Mouse (Mus musculus) bone marrow macrophage, adult 2 months (primary cell): ENCODE data around the gene Cenpm. TPM values are rescaled to one million over a fixed set of nuclear protein-coding genes. Genes with fewer than 3 reads are reported as not detected.

Source experiments
- H3K27ac ChIP-seq: 2 replicates; pipeline ENCODE4 v1.5.1; 2012; ENCODE audit warnings: low read depth, low read length; ENCODE audit not compliant: insufficient read depth
- H3K4me1 ChIP-seq: 2 replicates; pipeline ENCODE4 v1.6.1; 2012; ENCODE audit warnings: low read length; ENCODE audit not compliant: control insufficient read depth, insufficient read depth
- H3K4me3 ChIP-seq: 2 replicates; pipeline ENCODE4 v1.5.1; 2012; ENCODE audit warnings: mild to moderate bottlenecking, low read length, moderate library complexity; ENCODE audit not compliant: insufficient read depth
- CTCF ChIP-seq: IDR thresholded peaks from 2 replicates; pipeline ENCODE4 v1.5.1; 2012; ENCODE audit warnings: low read depth, mild to moderate bottlenecking, low read length, moderate library complexity
- POLR2A ChIP-seq: IDR thresholded peaks from 2 replicates; pipeline ENCODE4 v1.6.1; 2012; ENCODE audit warnings: mild to moderate bottlenecking, low read depth, low read length, borderline replicate concordance
- polyA plus RNA-seq: library from polyadenylated mRNA; stranded (reverse); fragments of >200 nt; gene quantifications from 2 replicates; pipeline ENCODE4 v1.2.4, GENCODE M21; 2012; ENCODE audit not compliant: missing spikeins, insufficient read depth, insufficient read length

Cenpm gene
- polyA plus RNA-seq, 1 experiment, result 10.2 TPM

DNA sequence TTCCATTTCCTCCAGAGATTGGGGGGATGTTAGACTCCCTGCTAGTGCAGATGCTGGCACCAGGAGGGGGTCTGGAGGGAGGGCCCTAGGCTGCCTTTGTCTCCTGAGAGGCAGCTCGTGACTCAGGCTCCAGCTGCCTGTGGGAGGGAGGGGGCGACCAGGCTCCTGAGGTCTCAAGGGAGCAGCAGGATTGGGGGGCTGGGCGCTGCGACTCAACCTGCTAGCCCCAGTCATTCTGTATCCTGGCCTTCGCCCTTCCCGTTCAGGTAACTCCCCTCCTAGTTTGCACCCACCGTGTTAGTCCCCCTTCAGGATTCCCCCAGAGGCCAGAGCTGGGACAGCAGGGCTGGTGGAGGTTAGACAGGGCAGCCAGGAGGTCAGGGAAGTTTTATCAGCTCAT is 27.5 kb downstream of the Cenpm start:
- Histone ChIP-seq H3K4me1 (peaks cover 10% of the 10 kb centered on the region), H3K27ac (no peak overlapping the region), H3K4me3 (no peak overlapping the region)
- TF ChIP-seq POLR2A, result no peak
- no peak for TF ChIP-seq CTCF

DNA sequence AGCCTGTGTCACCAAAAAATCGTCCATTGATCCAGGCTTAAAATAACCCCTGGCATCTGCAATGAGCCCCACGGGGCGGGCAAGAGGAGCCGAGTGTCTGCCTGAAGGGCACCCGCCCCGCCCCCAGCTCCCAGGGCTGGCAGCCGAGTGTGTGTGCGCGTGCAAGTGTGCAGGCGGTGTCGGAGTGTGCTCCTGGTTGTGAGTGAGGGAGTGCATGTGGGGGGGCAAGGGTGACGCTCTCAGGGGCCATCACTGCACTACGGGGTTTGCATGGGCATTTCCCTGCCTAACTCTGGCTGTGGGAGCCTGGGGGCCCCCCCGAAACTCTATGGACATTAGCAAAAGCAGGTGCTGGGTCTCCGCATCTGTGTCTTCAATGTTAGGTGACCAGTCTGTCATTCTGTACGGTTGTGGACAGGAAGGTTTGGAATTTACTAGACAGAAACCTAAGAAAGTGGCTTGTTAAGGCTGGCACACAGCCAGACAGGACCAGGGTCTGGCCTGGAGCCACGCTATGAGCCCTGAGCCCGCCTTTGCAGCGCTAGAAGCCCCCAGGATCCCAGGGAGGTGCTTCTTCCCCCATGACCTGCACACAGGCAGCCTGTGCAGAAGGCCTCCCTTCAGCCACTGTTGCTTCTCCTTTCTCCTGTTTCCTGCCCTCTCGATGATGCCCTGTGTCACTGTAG is 28.3 kb downstream of the Cenpm start:
- H3K4me1 ChIP-seq, result peaks cover 10% of the 10 kb centered on the region
- no peak overlapping the region for H3K27ac ChIP-seq
- H3K4me3 ChIP-seq, result no peak overlapping the region
- TF ChIP-seq POLR2A, result no peak

DNA sequence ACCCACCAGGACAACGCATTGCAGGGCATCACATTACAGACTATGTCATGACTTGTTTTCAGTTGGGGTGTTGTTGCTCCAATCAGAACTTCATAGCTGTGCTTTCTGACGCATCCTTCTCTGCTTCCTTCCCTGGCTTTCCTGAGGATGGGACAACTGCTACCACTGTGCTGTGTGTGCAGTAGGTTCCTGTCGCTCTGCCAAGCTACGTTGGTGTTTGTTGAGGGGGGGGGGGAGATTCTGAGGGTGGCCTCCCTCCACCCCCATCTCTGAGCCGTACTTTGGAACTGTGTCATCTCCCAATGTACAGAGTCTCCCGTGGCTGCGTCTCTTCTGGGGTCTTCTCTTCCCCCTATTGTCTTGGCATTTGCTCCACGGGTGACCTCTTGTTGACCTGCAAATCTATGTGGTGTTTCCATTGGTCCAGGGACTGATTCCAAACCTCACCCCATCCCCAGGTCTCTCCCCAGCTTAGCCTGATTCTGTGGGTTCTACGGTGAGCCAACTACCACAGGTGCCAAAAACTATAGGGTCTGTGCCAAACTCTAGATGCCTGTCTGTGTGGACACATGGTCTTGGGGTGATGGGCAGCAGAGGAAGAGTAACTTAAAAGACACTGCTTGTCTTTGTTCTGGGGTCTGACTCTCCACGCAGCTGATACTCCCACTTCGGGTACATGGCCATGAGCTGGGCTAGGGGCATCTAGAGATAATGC is 29.1 kb downstream of the Cenpm start:
- Histone ChIP-seq H3K4me3 (no peak overlapping the region), H3K4me1 (peaks cover 10% of the 10 kb centered on the region), H3K27ac (no peak overlapping the region)
- no peak for TF ChIP-seq POLR2A
- TF ChIP-seq CTCF, result no peak

DNA sequence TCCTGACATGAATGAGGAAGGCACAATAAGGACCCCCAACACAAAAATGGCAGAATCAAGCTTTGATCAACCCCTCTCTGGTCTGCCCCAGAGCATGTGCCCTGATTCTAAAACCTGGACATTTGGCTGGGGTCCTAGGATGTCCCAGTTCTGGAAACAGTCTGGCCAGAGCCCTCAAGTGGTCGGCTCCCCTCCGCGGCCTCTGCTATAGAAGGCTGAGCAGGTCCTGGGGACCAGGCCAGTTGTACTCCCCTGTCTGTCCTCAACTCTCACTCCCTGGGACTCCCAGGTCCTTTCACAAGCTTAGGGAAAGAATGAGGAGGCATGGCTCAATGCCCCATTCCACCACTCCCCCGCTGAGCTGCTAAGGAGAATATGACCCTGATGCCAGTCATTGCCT is 31.3 kb downstream of the Cenpm start:
- H3K4me3 ChIP-seq, result no peak overlapping the region
- TF ChIP-seq CTCF, result no peak
- TF ChIP-seq POLR2A, result no peak
- H3K27ac ChIP-seq, result no peak overlapping the region
- H3K4me1 ChIP-seq, result no peaks in the 10 kb centered on the region

DNA sequence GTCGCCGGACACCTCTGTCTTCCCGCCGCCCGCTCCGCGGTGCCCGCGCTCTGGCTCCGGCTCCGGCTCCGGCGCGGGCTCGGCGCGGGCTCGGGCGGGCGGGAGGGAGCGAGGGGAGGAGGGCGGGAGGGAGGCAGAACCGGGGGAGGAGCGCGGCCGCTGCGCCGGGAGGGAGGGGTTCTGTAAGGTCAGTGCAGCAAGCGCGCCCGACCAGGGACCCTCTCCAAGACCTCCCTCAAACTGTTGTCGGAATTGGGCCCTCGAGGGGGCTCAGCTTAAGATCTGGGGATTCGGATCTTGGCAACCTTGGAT is 31.8 kb downstream of the Cenpm start, which contains the start of gene Shisa8:
Shisa8 (minus strand) TSS at position 64 of the 312 bp plus-strand sequence.
- TF ChIP-seq POLR2A (no peak), CTCF (no peak)
- H3K4me1 ChIP-seq, result no peaks in the 10 kb centered on the region
- no peak within 1 kb of the TSS for H3K27ac ChIP-seq
- H3K4me3 ChIP-seq, result peak within 1 kb of the TSS; percentile 26

DNA sequence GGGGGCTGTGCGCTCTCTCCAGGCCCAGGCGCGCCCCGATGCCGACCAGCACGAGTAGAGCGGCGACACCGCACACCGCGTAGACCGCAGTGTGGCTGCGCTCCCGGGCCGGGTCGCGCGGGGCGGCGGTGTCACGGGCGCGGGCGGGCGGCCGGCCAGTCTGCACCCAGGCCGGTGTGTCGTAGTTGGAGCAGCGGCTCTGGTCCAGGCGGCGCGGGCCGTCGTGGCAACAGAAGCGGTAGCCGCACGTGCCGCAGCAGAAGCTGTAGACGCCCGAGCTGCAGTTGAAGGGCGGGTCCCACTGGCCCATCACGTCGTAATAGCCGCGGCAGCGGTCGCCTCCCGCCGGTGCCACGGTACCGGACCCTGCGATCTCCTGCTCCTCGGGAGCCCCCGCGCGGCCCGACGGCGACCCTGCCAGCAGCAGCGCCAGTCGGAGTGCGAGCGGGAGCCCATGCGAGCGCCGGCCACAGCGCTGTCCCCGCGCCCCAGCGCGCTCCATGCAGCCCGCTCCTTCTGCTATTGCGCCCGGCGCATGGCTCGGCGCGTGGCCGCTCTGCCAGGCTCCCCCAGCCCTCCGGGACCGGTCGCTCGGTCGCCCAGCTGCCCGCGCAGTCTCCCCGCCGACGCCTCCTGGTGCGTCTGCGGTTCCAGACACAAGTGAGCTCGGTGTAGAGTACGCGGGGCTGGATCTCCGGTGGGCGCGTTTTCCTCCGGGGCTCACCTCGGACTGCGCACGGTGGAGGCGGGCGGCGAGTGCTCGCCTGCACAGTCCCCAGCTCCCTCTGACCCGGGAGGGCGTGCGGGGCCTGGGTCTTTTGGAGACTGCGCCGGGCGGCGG is 32.4 kb downstream of the Cenpm start:
- H3K4me1 ChIP-seq, result no peaks in the 10 kb centered on the region
- H3K27ac ChIP-seq, result no peak overlapping the region
- H3K4me3 ChIP-seq, result peak overlapping the region; percentile 26
- no peak for TF ChIP-seq POLR2A
- TF ChIP-seq CTCF, result no peak

DNA sequence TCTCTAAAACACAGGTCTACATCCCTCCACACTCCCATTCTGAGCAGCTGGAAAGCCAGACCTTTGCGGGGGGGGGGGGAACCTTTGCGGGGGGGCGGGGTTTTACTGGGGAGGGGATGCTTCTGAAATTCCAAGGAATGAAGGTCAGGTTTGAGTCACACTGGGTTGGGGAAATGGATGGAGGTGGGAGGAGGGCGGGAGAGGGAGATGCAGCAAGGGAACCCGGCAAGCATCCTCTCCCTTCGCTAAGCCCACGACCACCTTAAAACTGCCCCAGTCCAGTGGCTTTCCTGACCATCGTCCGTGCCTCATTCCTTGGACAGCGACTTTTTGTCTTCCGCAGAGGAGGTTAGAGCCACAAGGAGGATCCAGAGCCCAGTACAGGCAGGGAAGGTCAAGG is 33.3 kb downstream of the Cenpm start:
- H3K4me1 ChIP-seq, result no peaks in the 10 kb centered on the region
- TF ChIP-seq POLR2A (no peak), CTCF (no peak)
- no peak overlapping the region for H3K27ac ChIP-seq
- H3K4me3 ChIP-seq, result peak overlapping the region; percentile 26

DNA sequence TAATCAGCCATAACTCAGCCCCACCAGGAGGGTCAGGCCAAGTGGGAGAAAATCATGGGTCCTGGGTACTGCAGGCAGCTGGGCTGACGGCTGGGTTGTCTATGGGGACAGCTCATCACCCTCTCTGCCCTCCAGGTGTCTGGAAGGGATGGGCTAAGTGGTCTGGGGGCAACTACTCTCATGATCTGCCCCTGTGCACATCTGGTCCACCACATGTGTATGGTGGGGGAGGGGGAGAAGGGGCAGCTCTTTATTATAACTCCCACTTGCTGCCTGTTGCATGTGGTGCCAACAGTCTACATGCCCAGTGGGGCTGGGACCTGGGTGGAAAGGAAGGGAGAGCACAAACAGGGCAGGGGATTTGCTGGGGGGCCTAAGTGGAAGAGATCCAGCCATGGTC is 33.7 kb downstream of the Cenpm start:
- Histone ChIP-seq H3K4me1 (no peaks in the 10 kb centered on the region), H3K27ac (no peak overlapping the region), H3K4me3 (no peak overlapping the region)
- TF ChIP-seq CTCF (no peak), POLR2A (no peak)

DNA sequence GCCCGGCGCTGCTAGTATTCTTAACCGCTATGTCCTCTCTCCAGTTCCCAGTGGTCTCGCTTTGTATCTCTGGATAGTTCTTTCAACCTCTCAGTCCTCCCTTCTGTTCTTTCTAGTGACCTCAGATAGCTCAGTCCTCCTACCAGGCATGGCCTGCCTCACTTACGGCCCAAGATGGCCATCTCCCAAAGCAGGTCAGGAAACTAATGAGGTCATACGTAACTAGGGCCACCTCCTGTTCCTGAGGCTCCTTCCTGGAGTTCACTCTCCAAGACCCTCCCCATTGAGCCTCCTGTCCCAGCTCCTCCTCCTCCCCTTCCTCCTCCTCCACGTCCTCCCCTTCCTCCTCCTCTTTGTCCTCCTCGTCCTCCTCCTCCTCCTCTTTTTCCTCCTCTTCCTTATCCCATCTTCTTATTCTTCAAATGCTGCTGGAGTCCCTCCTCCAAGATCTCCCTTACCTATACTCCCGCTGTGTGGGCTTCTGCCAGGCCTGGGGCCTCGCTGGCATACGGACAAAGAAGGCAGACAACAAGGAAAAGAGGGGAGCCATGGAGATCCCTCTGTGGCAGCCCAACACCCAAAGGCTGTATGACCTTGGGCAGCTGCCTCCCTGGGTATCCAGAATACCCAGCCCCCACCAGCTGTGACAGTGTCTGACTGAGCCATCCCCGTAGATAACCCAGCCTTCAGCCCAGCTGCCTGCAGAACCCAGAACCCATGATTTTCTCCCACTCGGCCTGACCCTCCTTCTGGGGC is 35.1 kb downstream of the Cenpm start:
- TF ChIP-seq POLR2A (no peak), CTCF (no peak)
- no peaks in the 10 kb centered on the region for H3K4me1 ChIP-seq
- no peak overlapping the region for H3K4me3 ChIP-seq
- no peak overlapping the region for H3K27ac ChIP-seq
